Mouse (Mus musculus): ENCODE results near the gene Fam78a.

Gene Fam78a

DNA sequence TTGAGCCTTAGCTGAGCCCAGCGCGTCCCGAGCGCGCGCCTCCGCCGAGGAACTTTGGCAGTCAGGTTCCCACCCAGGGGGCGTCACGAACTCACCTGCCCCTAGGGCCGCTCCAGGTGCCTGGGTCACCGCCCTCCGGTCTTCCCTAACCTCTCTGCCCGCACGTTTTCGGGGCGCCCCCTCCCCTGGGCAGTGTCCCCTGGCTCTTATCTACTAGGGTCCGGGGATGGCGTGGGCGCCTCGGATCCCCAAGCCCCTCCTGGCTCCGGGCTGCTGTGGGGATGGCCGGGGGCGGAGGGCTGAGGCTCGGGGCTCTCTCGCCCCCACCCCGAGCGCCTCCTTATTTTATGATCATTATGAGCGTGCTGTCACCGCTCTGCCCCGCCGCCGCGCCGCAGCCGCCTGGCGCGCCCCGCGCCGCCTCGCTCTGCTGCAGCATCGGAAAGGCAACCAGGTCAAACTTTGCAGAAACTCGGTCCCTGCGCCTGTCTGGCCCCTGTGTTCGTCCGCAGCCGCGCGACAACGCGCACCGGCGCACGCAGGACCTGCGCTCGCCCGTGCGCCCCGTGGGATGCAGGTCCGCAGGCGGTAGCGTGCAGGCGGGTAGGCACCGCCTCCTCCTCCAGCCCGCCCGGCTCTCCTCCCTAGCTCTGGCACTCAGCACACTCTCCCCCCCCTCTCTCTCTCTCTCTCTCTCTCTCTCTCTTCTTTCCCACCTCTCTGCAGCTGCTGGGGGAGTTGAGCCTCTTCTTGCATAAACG is at the start of gene Fam78a:
Gene Fam78a, minus strand, starts transcription at position 747 of the 761 bp plus-strand sequence.
- peak; percentile 74 to 77 for DNase-seq (ENCODE audit: low spot score in 2 of 2)

DNA sequence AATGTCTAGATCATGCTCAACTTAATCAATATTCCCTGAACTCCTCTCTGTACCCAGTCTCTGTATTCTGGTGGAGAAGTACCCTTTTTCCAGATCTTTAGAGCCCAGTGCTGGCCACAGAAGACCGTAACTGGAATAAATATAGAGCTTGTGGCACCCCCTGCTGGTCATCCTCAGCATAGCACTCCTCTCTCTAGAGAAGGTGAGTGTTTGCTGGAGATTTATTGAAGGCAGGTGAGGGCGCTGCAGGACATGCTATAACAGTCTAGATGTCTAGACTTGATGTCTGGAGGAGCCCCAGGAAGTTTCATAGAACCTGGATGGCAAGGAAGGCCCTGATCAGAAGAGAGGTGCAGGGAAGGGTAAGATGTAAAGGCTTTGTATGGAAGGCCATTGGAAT is 49.4 kb upstream of the Fam78a start:
- peak; percentile 95 for DNase-seq (ENCODE audit: low spot score in 2 of 2)

DNA sequence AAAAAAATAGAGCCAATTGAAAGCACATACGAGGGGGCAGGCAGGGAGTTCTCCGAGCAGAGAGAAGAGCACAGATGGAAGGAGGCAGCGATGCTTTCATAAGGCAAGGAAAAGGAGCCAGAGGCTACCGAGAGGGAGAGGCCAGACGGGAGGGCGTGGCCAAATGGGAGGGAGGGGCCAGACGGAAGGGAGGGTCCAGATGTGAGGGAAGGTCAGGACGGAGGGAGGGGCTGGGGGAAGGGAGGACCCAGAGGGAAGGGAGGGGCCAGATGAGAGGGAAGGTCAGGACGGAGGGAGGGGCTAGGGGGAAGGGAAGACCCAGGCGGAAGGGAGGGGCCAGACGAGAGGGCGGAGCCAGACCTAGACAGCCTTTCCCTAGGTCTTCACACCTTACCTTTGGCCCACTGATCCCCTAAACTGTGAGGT is 47.9 kb upstream of the Fam78a start:
- DNase-seq (ENCODE audit: low spot score in 2 of 2): peak; percentile 82 to 93

DNA sequence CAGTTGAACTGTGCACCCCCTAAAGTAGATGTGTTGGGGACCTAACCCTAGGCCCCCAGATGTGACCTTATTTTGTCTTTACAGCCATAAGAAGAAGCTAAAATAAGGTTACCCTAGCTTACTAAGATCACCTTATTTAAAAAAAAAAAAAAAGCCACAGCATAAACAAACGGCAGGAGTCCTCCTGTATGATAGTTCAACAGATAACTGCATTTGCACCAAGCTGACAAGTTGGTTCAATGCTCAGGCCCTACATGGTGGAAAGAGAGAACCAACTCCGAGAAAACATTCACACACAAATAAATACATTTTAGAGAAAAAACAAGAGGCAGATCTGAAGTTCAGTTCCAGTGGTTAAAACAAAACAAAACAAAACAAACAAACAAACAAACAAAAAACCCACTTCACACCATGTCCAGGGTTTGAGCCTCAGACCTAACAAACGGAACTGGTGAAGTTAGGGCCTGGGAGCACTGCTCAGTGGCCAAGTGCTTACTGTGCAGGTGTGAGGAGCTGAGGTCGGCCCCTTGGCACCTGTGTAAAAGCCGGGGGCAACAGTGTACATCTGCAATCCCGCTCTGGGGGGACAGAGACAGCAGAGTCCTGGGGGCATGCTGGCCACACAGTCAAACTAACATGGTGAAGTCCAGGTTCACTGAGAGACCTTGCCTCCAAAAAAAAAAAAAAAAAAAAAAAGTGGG is 47.4 kb upstream of the Fam78a start:
- DNase-seq (ENCODE audit: low spot score in 2 of 2): no peak

DNA sequence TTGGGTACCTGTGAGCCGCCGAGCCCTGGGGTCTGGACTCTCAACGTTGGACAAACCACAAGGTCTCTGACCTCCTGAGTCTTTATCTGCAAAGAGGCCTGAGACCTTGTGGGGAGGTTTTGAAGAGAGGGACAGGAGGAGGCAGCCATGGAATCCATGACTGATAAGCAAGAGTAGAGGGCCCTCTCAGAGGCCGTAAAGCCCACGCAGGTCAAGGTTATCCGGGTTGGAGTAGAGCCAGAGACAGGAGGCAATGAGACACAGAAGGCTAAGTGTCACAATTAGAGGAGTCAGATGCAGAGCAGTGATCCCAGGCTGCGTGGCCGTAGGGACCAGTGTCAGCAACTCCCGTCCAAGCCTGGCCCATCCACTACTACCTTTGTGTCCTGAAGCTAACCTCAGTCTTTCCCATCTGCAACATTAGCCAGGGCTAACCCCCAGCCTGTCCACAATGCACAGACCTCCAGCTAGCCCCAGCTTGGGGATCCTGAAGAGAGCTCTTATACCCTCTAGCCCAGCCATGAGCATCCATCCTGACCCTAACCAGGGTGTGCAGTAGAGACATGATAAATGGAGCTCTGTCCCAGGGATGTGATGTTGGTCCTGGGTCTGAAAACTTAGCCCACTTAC is 46.7 kb upstream of the Fam78a start:
- DNase-seq (ENCODE audit: low spot score in 2 of 2): no peak

DNA sequence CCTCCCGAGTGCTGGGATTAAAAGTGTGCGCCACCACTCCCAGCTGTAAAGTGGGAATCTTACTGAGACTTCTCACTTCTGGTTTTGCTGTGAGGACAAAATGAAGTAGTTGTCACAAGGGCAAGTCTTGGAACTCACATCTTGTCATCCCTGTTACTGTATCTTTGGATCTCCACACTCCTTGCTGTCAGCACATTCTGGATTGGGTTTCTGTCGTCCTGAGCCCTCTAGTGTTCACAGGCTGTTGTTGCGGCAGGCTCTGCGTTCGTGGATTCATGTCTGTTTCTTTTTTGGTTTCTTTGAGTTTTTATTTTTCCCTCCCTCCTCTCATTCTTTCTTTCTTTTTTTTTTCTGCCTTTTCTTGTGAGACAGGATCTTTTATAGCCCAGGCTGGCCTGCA is 45.8 kb upstream of the Fam78a start:
- DNase-seq (ENCODE audit: low spot score in 2 of 2): peak in 1 of 2 experiments; percentile 81

DNA sequence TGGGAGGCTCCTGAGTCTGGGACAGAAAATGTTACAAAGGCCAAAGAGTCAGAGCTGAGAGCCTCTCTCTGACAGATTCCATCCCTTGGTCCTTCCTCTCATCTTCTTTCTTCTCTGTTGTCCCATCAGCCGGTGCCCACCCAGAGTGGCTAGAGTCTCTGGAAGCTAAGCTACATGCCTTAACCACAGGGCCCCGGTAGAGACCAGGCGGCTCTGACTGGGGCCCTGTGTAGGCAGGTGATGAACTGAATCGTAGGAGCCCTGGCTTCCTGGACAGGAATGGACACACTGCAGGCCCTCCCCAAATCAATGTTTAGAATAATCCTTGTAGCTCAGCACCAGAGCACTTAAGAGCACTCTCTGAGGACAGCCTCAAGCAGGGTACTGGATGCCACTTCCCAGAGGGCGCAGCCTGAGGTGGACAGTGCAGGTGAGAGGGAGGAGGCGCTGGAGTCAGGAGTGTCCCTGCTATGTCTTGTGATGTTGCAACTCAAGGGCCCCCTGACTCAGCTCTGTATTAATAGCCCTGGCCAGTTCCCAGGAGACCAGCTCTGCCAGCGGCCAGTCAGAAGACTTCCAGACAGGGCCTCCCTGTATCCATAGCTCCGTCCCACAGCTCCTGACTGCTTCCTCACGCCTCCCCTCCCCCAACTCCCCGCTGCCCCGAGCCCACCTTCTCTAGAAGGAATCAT is 44.9 kb upstream of the Fam78a start:
- DNase-seq (ENCODE audit: low spot score in 2 of 2): no peak

DNA sequence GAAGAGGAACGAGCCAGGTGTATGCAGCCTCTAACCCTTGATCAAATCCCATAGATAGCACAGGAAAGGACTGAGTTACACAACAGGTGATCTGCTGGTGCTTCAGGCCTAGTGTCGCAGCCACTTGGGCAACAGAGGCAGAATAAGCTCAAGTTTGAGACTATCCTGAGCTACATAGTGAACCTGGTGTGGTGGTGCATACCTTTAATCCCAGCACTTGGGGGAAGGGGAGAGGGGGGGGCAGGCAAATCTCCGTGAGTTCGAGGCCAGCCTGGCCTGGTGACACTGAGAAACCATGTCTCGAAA is 43.8 kb upstream of the Fam78a start:
- DNase-seq (ENCODE audit: low spot score in 2 of 2): no peak

DNA sequence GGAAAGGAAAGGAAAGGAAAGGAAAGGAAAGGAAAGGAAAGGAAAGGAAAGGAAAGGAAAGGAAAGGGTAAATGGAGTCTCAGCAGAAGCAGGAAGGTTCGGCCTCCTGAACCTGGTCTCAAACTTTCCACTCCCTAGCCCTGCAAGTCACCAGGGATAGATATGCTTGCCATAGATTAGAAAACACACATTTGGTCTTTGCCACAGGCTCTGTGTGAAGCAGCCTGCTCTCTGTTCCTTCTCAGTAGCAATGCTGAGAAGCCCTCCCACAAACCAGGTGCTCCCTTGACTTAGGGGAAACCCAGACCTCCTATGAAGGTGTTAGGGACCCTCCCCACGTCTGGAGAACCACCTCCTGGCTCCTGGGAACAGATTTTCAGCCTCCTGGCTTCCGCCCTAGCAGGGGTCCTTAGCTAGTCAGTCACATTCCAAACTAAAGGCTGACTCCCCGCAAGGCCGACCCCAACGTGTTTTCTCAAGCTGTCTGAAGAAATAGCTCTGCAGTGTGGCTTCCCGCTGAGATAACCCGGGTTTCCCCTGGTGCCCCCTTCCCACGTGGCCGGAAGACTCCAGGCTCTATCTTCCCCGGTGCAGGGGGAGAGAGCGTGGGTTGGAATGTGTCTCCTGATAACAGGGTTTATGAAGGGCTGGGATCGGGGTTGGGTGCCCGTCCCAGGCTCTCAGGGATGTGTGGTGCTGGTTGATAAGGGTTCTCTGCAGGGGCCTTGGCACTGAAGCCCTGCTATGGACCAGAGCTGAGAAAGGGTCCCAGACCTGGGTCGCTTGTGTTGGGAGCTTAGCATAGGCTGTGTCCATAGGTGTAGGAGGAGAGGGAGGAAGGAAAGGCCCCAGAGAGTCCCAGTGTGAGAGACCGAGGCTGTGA is 43.2 kb upstream of the Fam78a start:
- peak; percentile 81 to 88 for DNase-seq (ENCODE audit: low spot score in 2 of 2)

DNA sequence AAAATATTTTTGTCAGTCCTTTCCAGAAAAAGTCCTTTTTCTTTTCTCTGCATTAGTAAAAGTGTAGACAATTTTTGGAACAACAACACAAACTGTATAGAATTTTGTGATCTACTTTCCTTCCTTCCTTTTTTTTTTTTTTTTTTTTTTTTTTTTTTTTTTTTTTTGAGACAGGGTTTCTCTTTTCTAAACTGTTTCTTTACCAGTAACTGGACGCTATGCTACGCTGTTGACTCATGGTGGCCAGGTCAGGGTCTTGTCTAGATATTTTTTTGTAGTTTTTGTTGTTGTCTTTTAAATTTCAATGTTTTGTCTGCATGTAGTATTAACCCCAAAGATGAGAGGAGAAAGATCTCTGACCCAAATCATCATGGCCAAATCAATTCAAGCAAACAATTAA is 37.1 kb upstream of the Fam78a start:
- DNase-seq (ENCODE audit: low spot score in 2 of 2): no peak

DNA sequence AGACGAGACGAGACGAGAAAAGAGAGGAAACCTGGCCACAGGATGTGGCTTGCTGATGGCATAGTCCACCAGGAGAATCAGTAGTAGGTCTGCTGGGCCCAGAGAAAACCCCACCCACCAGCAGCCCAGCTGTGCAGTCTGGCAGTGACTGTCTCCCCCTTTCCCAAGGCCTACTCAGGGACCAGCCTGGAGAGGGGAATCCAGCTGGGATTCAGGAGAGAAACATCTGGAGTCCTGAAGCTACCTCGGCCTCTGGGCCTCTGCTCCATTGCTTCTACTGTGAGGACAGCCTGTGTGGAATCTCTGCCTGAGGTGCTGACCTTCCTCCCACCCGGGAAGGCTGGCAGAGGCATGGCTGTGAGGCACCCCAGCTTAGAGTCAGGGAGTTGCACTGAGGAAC is 36.5 kb upstream of the Fam78a start:
- peak in 1 of 2 experiments; percentile 62 for DNase-seq (ENCODE audit: low spot score in 2 of 2)

DNA sequence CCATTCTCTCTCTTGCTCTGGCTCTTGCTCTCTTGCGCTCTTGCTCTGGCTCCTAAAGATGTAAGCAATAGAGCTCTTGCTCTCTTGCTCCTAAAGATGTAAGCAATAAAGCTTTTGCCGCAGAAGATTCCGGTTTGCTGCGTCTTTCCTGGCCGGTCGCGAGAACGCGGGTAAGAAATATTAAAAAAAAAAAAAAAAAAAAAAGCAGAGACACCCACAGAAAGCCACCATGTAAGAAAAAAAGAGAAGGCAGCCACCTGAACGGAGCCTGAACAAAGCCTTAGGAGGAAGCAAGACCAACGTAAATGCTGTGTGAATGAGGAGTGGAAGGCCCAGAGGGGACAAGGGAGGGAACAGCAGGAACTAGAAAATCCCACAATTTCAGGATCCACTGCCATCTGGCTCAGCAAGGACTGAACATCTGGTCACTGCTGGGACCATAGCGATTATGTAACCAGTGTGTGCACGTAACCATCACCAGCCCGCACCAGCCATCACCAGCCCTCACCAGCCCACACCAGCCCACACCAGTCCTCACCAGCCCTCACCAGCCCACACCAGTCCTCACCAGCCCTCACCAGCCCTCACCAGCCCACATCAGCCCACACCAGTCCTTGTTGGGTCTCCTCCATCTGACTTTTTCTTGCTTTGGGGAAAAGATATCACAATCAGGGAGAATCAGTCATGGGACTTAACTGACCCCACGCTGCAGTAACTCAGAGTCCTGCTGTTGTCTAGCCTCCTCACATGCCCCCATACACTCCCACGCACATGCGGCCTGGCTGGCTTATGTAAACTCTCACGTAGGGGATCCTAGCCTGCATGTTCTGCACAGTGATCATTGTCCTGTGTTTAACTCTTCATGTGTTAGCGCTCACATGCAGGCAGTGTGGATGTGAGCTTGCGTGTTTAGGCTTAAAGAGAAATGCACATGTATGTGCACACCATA is 35.4 kb upstream of the Fam78a start:
- DNase-seq (ENCODE audit: low spot score in 2 of 2): no peak

DNA sequence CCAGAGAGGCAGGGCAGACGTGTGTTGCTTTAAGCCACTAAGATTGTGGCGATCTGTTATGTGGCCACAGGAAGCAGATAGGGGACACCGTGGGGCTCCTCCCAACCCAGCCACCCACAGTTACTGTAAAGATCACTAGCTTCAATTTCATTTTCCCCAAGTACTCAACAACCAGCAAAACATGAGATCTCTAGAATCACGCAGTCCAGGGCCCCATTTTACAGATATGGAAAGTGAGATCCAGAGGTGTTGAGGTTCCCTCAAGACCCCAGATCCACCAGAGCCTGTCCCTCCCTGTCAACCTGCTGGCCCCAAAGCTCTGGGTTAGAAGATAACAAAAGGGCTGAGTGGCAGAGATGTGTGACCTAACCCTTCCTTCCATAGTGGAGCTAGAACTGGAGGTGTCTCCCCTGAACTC is 31.2 kb upstream of the Fam78a start:
- DNase-seq (ENCODE audit: low spot score in 2 of 2): no peak

DNA sequence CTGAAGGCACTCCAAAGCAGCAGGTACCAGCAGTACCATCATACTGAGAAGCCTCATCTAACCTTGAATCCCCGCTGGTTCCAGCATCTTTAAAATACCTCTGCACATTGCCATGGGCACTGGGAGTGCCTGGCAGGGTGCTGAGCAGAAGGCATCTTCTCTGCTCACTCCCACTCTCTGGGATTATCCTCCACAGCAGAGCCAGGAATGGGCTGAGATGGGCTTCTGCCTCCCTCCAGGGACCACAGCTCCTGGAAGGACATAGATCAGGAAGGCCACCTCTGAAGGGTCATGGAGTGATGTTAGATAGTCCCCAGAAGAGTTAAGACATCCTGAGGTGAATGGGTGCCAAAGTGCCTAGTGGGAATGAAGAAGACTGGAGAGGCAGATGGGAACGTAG is 27.9 kb upstream of the Fam78a start:
- no peak for DNase-seq (ENCODE audit: low spot score in 2 of 2)

DNA sequence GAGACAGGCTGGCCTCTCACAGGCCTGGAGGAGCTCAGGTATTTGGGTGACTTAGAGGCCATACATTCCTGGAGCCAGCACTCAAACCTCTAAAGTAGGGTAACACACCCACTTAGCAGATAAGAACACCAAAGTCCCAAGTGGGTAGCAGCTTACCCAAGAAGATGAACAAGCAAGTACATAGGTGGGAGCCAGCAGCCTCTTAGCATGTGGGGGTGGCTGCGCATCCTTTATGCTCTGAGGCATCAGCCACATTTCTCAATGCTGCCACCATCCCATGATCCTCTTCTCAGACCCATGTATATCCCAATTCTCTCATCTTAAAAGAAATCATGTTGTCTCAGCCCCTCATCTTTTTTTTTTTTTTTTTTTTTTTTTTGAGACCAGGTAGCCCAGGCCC is 26.6 kb upstream of the Fam78a start:
- DNase-seq (ENCODE audit: low spot score in 2 of 2): no peak

DNA sequence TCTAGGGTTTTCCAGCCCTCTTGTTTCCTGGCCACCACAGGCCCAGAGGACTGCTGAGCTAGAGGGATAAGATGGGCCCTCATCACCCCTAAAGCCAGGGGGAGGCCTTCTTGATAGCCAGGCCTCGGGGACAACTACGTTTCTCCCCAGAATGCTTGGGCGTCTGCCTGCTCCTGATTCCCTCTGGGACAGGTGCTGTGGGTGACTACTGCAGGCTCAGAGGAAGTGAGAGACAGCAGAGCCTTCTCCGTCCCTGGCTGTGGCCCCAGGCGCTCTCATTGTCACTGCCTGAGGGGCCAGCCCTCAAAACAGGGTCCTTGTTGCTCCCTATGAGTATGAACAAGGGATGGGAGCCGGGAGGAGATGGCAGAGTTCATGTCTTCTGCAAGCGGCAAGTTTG is 21.3 kb upstream of the Fam78a start:
- DNase-seq (ENCODE audit: low spot score in 2 of 2): no peak

DNA sequence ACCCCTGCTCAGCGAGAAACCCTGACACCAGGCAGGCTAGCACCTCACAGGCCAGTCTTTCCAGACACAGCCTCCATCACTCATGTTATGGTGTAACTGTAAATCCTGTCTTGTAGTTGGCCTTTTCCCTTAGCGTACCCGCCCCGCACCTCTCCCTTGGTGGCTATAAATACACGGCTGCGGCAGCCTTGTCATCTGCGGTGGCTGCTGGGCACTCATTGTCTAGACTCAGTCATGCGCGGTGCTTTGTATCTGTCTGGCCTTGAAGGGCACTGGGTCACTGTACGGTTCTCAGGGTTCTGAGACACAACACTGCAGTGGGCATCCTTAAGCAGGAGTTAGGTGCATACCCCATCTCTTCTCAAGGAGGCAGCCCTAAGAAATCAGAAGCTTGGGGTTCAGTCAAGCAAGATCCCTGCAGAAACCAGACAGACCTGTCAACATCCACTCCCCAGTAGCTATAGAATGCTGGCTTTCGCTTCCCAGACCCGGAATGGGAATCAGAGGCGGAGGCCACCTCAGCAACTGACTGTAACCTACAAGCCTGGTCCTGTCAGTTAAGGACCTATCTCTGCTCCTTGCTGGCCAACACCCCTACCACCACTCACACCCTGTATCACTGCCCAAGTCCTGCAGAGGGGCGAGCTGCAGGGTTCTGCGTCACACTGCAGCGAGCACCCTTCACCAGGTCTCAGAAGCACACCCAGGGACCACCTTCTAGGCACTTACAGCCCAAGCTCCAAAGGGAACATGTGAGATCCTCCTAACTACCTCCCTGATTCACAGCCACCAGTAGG is 20.7 kb upstream of the Fam78a start:
- no peak for DNase-seq (ENCODE audit: low spot score in 2 of 2)

DNA sequence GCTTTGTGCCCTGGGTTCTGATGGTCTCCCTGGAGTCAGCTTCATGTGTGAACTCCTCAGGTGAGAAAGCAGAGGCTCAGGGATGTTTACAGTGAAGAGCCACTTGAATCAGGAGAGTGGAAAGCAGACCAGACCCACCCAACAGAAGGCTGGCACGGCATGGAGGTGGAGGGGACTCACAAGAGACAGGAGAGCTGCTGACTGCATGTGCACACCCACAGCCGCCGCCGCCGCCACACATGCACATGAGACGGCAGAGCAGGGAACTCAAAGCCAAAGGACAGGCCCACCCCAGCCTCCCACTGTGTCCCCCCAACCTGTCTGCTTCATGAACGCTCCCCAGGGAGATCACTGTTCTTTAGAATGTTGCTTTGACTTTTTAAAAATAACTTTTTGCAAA is 19.5 kb upstream of the Fam78a start:
- DNase-seq (ENCODE audit: low spot score in 2 of 2): no peak

DNA sequence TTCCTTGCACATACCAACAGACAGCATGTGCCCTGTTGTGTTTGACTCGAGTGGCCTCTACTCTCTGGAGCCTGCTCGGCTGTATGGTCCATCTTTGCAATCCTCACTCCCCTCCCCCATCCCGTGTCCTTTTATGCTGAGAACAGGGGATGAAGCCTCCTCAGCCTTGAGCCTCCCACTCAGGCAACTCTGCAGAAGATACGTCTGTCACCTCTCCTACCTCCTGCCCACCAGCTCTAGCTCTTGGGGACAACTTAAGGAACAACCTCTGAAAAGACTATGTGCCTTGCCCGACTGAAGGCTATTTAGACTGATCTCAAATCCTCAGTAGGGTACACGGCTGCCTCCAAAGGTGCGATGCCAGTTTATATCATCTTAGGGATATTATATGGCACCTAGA is 18.9 kb upstream of the Fam78a start:
- no peak for DNase-seq (ENCODE audit: low spot score in 2 of 2)

DNA sequence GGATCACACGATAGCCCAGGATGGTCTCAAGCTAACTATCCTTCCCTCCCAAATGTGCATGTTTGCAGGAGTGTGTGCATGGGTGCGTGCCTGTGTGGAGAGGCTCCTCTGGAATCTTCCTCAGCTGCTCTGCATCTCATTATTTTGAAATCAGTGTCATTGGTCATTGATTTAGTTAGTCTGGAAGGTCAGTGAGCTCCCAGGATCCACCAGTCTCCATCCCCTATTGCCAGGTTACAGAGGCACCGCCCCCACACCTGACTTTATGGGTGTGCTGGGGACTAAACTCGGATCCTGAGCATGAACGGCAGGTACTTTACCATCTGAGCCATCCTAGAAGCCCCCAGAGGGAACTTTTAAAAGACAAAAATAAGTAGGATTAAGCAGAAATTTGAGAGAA is 18.3 kb upstream of the Fam78a start:
- DNase-seq (ENCODE audit: low spot score in 2 of 2): no peak

All from spleen, postnatal 10 days (tissue).